Mouse (Mus musculus) midbrain, postnatal 0 days (tissue): Measurements from ENCODE around the gene Ajap1. TPM values are rescaled to one million over a fixed set of nuclear protein-coding genes. Genes with fewer than 3 reads are reported as not detected.

ENCODE experiments used
- ATAC-seq: fragments of 200-750 bp; cut with Nextera tagmentation; 2 replicates; pipeline ENCODE4 v1.8.0; 2017; ENCODE audit warnings: moderate number of reproducible peaks, mild to moderate bottlenecking, moderate TSS enrichment, moderate library complexity; ENCODE audit not compliant: low FRiP score
- DNase-seq: peaks from one replicate; pipeline ENCODE4 v3.0.0-alpha.2; 2015; ENCODE audit warnings: low spot score
- H3K27ac ChIP-seq: fragments of 300-500 bp; sonication (generic); 2 replicates; pipeline ENCODE4 v1.5.1; 2014; ENCODE audit warnings: low read depth, mild to moderate bottlenecking, low read length, mixed read lengths
- H3K27me3 ChIP-seq: fragments of 300-500 bp; sonication (generic); 2 replicates; pipeline ENCODE4 v1.6.1; 2014; ENCODE audit warnings: low read length, control low read depth, mixed read lengths; ENCODE audit not compliant: insufficient read depth
- H3K36me3 ChIP-seq: fragments of 300-500 bp; sonication (generic); 2 replicates; pipeline ENCODE4 v1.6.1; 2014; ENCODE audit warnings: low read length, control low read depth, mixed read lengths; ENCODE audit not compliant: insufficient read depth
- H3K4me1 ChIP-seq: fragments of 300-500 bp; sonication (generic); 2 replicates; pipeline ENCODE4 v1.6.1; 2014; ENCODE audit warnings: mild to moderate bottlenecking, control low read depth, antibody characterized with exemption, low read length, mixed read lengths; ENCODE audit not compliant: insufficient read depth
- H3K4me2 ChIP-seq: fragments of 300-500 bp; sonication (generic); 2 replicates; pipeline ENCODE4 v1.6.1; 2014; ENCODE audit warnings: low read depth, mild to moderate bottlenecking, low read length, mixed read lengths; ENCODE audit not compliant: poor library complexity, severe bottlenecking
- H3K4me3 ChIP-seq: fragments of 300-500 bp; sonication (generic); 2 replicates; pipeline ENCODE4 v1.5.1; 2014; ENCODE audit warnings: low read depth, mild to moderate bottlenecking, low read length, moderate library complexity
- H3K9ac ChIP-seq: fragments of 300-500 bp; sonication (generic); replicated peaks from 2 replicates; pipeline ENCODE4 v1.6.1; 2014; ENCODE audit warnings: mild to moderate bottlenecking, low read length, moderate library complexity, mixed read lengths; ENCODE audit not compliant: poor library complexity, severe bottlenecking
- H3K9me3 ChIP-seq: fragments of 300-500 bp; sonication (generic); 2 replicates; pipeline ENCODE4 v1.6.1; 2016; ENCODE audit warnings: low read length, control low read depth
- CTCF ChIP-seq: IDR thresholded peaks from 2 replicates; pipeline ENCODE4 v1.5.1; 2016; ENCODE audit warnings: antibody characterized with exemption, mild to moderate bottlenecking
- WGBS: fragments of 180-500 bp; shearing (Covaris S2); extraction: QIAGEN DNeasy Blood & Tissue Kit; methylation state at CpG from one replicate; pipeline ENCODE4 v1.1.7; 2014; 5-methylcytosine and 5-hydroxymethylcytosine counted together
- polyA plus RNA-seq: library from polyadenylated mRNA; unstranded; fragments of >200 nt; fragmentation: Nextera tagmentation; extraction: Ambion mirVana; gene quantifications from 2 replicates; pipeline ENCODE4 v1.2.1, GENCODE M21; 2015
- total RNA-seq: library from RNA; depleted of rRNA; stranded (reverse); fragments of >200 nt; gene quantifications from 2 replicates; pipeline ENCODE4 v1.2.3, GENCODE M21; 2014

The Ajap1 gene
- total and polyA plus RNA-seq, 2 experiments from 2014 or later: 33.7 to 80.8 TPM

- no peak for TF ChIP-seq CTCF
- ATAC-seq (no peak), DNase-seq (peak; percentile 27)
- H3K27me3 ChIP-seq: no peaks in the 10 kb centered on the region
- H3K36me3 ChIP-seq: no peaks in the 10 kb centered on the region; the same call in 1 of the 2 replicates
- no peak overlapping the region for H3K9ac ChIP-seq
- 91% methylated on average over 12 of the region's 12 CpGs for WGBS
- no peak overlapping the region for H3K4me2 ChIP-seq
- no peak overlapping the region for H3K27ac ChIP-seq
- H3K9me3 ChIP-seq: no peaks in the 10 kb centered on the region
- H3K4me3 ChIP-seq: no peak overlapping the region
- no peaks in the 10 kb centered on the region; the same call in 1 of the 2 replicates for H3K4me1 ChIP-seq
These were observed 95.1 kb downstream of the Ajap1 start for GRCm38 (mm10) chr4:153387478-153387877.

GRCm38 (mm10) chr4:153381433-153381832, 101.2 kb downstream of the Ajap1 start:
- Histone ChIP-seq H3K36me3 (no peaks in the 10 kb centered on the region; the same call in 1 of the 2 replicates), H3K9ac (no peak overlapping the region), H3K27me3 (no peaks in the 10 kb centered on the region), H3K4me2 (no peak overlapping the region), H3K27ac (no peak overlapping the region), H3K9me3 (no peaks in the 10 kb centered on the region), H3K4me1 (no peaks in the 10 kb centered on the region; the same call in 1 of the 2 replicates), H3K4me3 (no peak overlapping the region)
- no peak for TF ChIP-seq CTCF
- no peak for ATAC-seq
- WGBS: 47% methylated on average over 7 of the region's 7 CpGs
- DNase-seq: no peak

GRCm38 (mm10) chr4:153380885-153381284, 101.7 kb downstream of the Ajap1 start:
- 49% methylated on average over 10 of the region's 10 CpGs for WGBS
- no peaks in the 10 kb centered on the region; the same call in 1 of the 2 replicates for H3K4me1 ChIP-seq
- no peak for TF ChIP-seq CTCF
- DNase-seq (peak; percentile 72), ATAC-seq (no peak)
- no peaks in the 10 kb centered on the region for H3K27me3 ChIP-seq
- H3K9ac ChIP-seq: no peak overlapping the region
- H3K4me2 ChIP-seq: no peak overlapping the region
- H3K4me3 ChIP-seq: no peak overlapping the region
- no peaks in the 10 kb centered on the region; the same call in 1 of the 2 replicates for H3K36me3 ChIP-seq
- H3K9me3 ChIP-seq: no peaks in the 10 kb centered on the region
- H3K27ac ChIP-seq: no peak overlapping the region

GRCm38 (mm10) chr4:153377981-153378380, 104.6 kb downstream of the Ajap1 start:
- WGBS: 19% methylated on average over 6 of the region's 6 CpGs
- no peak for ATAC-seq
- no peak overlapping the region for H3K4me2 ChIP-seq
- H3K27me3 ChIP-seq: no peaks in the 10 kb centered on the region
- DNase-seq: peak; percentile 63
- H3K4me3 ChIP-seq: no peak overlapping the region
- TF ChIP-seq CTCF: peak; percentile 67
- H3K9me3 ChIP-seq: no peaks in the 10 kb centered on the region
- H3K27ac ChIP-seq: no peak overlapping the region
- no peak overlapping the region for H3K9ac ChIP-seq
- no peaks in the 10 kb centered on the region for H3K4me1 ChIP-seq
- no peaks in the 10 kb centered on the region for H3K36me3 ChIP-seq

GRCm38 (mm10) chr4:153374233-153374632, 108.4 kb downstream of the Ajap1 start:
- Histone ChIP-seq H3K4me2 (no peak overlapping the region), H3K9me3 (no peaks in the 10 kb centered on the region), H3K27ac (no peak overlapping the region), H3K27me3 (no peaks in the 10 kb centered on the region), H3K36me3 (no peaks in the 10 kb centered on the region), H3K4me1 (no peaks in the 10 kb centered on the region), H3K4me3 (no peak overlapping the region), H3K9ac (no peak overlapping the region; the same call in 1 of the 2 replicates)
- no peak for ATAC-seq
- no peak for DNase-seq
- no peak for TF ChIP-seq CTCF
- 58% methylated on average over 6 of the region's 6 CpGs for WGBS

GRCm38 (mm10) chr4:153373125-153373524, 109.5 kb downstream of the Ajap1 start:
- no peak for TF ChIP-seq CTCF
- no peaks in the 10 kb centered on the region for H3K9me3 ChIP-seq
- no peaks in the 10 kb centered on the region for H3K36me3 ChIP-seq
- H3K27me3 ChIP-seq: no peaks in the 10 kb centered on the region
- 89% methylated on average over 14 of the region's 14 CpGs for WGBS
- H3K27ac ChIP-seq: no peak overlapping the region
- no peak overlapping the region for H3K4me2 ChIP-seq
- H3K4me3 ChIP-seq: no peak overlapping the region
- no peak overlapping the region for H3K9ac ChIP-seq
- ATAC-seq (no peak), DNase-seq (no peak)
- H3K4me1 ChIP-seq: no peaks in the 10 kb centered on the region
